Comparison of ENCODE assay signal across 8 mouse cellular contexts in genomic region chr3:88579454-88580117, GRCm38 (mm10). TPM values are rescaled to one million over a fixed set of nuclear protein-coding genes. Genes with fewer than 3 reads are reported as not detected.
DNase-seq lines count a peak whose midpoint lies in the region; ATAC-seq and TF ChIP-seq lines count a peak whose summit lies in the region.

No protein-coding gene starts in this region.

- peaks cover 1% of the 10 kb centered on the region; the same call in 1 of the 2 replicates for H3K4me1 ChIP-seq in bone marrow, adult 2 months (ENCODE audit: control insufficient read depth, insufficient read depth, low read length)
- H3K4me1 ChIP-seq in embryonic facial prominence, embryonic 14.5 days (ENCODE audit: control insufficient read depth, insufficient read depth, low read length) = peaks cover 8% of the 10 kb centered on the region; the same call in 1 of the 2 replicates
- peaks cover 8% of the 10 kb centered on the region for H3K4me1 ChIP-seq in limb, embryonic 12.5 days (replicated peaks)
- peaks cover 6% of the 10 kb centered on the region; the same call in 1 of the 2 replicates for H3K4me1 ChIP-seq in midbrain, embryonic 14.5 days (ENCODE audit: control insufficient read depth, insufficient read depth, low read length)

- peak; percentile 66; the same call in 1 of the 2 replicates for TF ChIP-seq POLR2A in bone marrow, adult 2 months (IDR thresholded peaks at IDR 0.05; ENCODE audit: borderline replicate concordance, control insufficient read depth, low read depth, low read length)

- H3K4me2 ChIP-seq in embryonic facial prominence, embryonic 14.5 days (ENCODE audit: low read depth, low read length) = peak overlapping the region; percentile 60
- peak overlapping the region; percentile 82 for H3K4me2 ChIP-seq in limb, embryonic 12.5 days
- H3K4me2 ChIP-seq in midbrain, embryonic 14.5 days (ENCODE audit: low read length) = peak overlapping the region; percentile 91

- no peaks in the 10 kb centered on the region for H3K9me3 ChIP-seq in embryonic facial prominence, embryonic 14.5 days (ENCODE audit: control insufficient read depth, low read length)
- no peaks in the 10 kb centered on the region for H3K9me3 ChIP-seq in limb, embryonic 12.5 days
- H3K9me3 ChIP-seq in midbrain, embryonic 14.5 days (ENCODE audit: control insufficient read depth, low read length) = no peaks in the 10 kb centered on the region

- no peak for TF ChIP-seq CTCF in bone marrow, adult 2 months (IDR thresholded peaks at IDR 0.05; ENCODE audit: control insufficient read depth, insufficient read depth, low read length)

- peak overlapping the region; percentile 92 for H3K4me3 ChIP-seq in bone marrow, adult 2 months (replicated peaks; ENCODE audit: control insufficient read depth, low read depth, low read length)
- peak overlapping the region; percentile 81 for H3K4me3 ChIP-seq in embryonic facial prominence, embryonic 14.5 days (ENCODE audit: low read depth, low read length)
- peak overlapping the region; percentile 95 for H3K4me3 ChIP-seq in limb, embryonic 12.5 days (replicated peaks)
- H3K4me3 ChIP-seq in midbrain, embryonic 14.5 days (replicated peaks; ENCODE audit: low read depth, low read length) = peak overlapping the region; percentile 83

- under 1% methylated on average over 34 of the region's 34 CpGs for WGBS in bone marrow, adult 2 months
- 1% methylated on average over 33 of the region's 34 CpGs for WGBS in embryonic facial prominence, embryonic 14.5 days
- WGBS in limb, embryonic 12.5 days = under 1% methylated on average over 34 of the region's 34 CpGs
- under 1% methylated on average over 34 of the region's 34 CpGs for WGBS in midbrain, embryonic 14.5 days

- peak overlapping the region; percentile 86 for H3K9ac ChIP-seq in embryonic facial prominence, embryonic 14.5 days (ENCODE audit: low read depth, low read length)
- H3K9ac ChIP-seq in limb, embryonic 12.5 days (replicated peaks) = peak overlapping the region; percentile 88
- H3K9ac ChIP-seq in midbrain, embryonic 14.5 days (replicated peaks; ENCODE audit: low read length) = peak overlapping the region; percentile 84

- no peaks in the 10 kb centered on the region for H3K27me3 ChIP-seq in embryonic facial prominence, embryonic 14.5 days (replicated peaks; ENCODE audit: control insufficient read depth, insufficient read depth, low read length)
- peaks cover 3% of the 10 kb centered on the region; the same call in 1 of the 2 replicates for H3K27me3 ChIP-seq in limb, embryonic 12.5 days
- H3K27me3 ChIP-seq in midbrain, embryonic 14.5 days (ENCODE audit: control insufficient read depth, insufficient read depth, low read length) = no peaks in the 10 kb centered on the region

- peaks cover 36% of the 10 kb centered on the region for H3K36me3 ChIP-seq in embryonic facial prominence, embryonic 14.5 days (ENCODE audit: control insufficient read depth, insufficient read depth, low read length)
- H3K36me3 ChIP-seq in limb, embryonic 12.5 days = peaks cover 39% of the 10 kb centered on the region
- peaks cover 29% of the 10 kb centered on the region for H3K36me3 ChIP-seq in midbrain, embryonic 14.5 days (ENCODE audit: control insufficient read depth, insufficient read depth, low read length)

- peak overlapping the region; percentile 61 for H3K27ac ChIP-seq in bone marrow, adult 2 months (ENCODE audit: control insufficient read depth, insufficient read depth, low read depth, low read length, poor library complexity)
- H3K27ac ChIP-seq in embryonic facial prominence, embryonic 14.5 days (replicated peaks; ENCODE audit: low read depth, low read length) = no peak overlapping the region; the same call in 1 of the 2 replicates
- peak overlapping the region; percentile 69 for H3K27ac ChIP-seq in limb, embryonic 12.5 days
- H3K27ac ChIP-seq in midbrain, embryonic 14.5 days (replicated peaks; ENCODE audit: low read depth, low read length) = no peak overlapping the region; the same call in 1 of the 2 replicates

- peak; percentile 82 for ATAC-seq in embryonic facial prominence, embryonic 14.5 days (ENCODE audit: low read depth)
- ATAC-seq in limb, embryonic 12.5 days (ENCODE audit: insufficient number of reproducible peaks, insufficient read depth, low FRiP score, low TSS enrichment, low read depth) = peak; percentile 36
- ATAC-seq in midbrain, embryonic 14.5 days (ENCODE audit: low FRiP score, low TSS enrichment) = peak; percentile 78

- DNase-seq in A20 (ENCODE audit: low read depth, low spot score) = peak; percentile 90
- DNase-seq in embryonic facial prominence, embryonic 14.5 days (ENCODE audit: low spot score) = peak; percentile 93
- DNase-seq in heart, adult 8-10 months (ENCODE audit: low spot score) = peak; percentile 87
- DNase-seq in kidney, adult 8-10 months = peak; percentile 81 to 84
- peak; percentile 90 for DNase-seq in midbrain, embryonic 14.5 days
- DNase-seq in spleen, adult 18-20 months = peak; percentile 56 to 64

RNA-seq across cellular contexts. Expression of gene Ssr2, which starts 3.9 kb away (rescaled TPM):
- polyA plus RNA-seq in bone marrow, adult 2 months (2011; ENCODE audit: insufficient read depth, insufficient read length, low replicate concordance, missing spikeins) = 46.1 and 84.8 TPM in 2 replicates
- polyA plus RNA-seq in embryonic facial prominence, embryonic 14.5 days (2014; fragmentation: Nextera tagmentation; extraction: Ambion mirVana) = 289 and 337 TPM in 2 replicates
- total RNA-seq in heart, adult 8-10 months (2022) = 10 to 100 TPM; 60.4 to 67.0 (median 64.4) TPM
- polyA plus RNA-seq in limb, embryonic 12.5 days (2016; fragmentation: Nextera tagmentation; extraction: Ambion mirVana) = 184 and 190 TPM in 2 replicates
- 110 and 114 TPM in 2 replicates for polyA plus RNA-seq in midbrain, embryonic 14.5 days (2014; fragmentation: Nextera tagmentation; extraction: Ambion mirVana)

RNA-seq across cellular contexts. Expression of gene Ubqln4, which starts 26.0 kb away (rescaled TPM):
- 20.9 and 25.2 TPM in 2 replicates for polyA plus RNA-seq in bone marrow, adult 2 months (2011; ENCODE audit: insufficient read depth, insufficient read length, low replicate concordance, missing spikeins)
- 46.3 and 50.0 TPM in 2 replicates for polyA plus RNA-seq in embryonic facial prominence, embryonic 14.5 days (2014; fragmentation: Nextera tagmentation; extraction: Ambion mirVana)
- total RNA-seq in heart, adult 8-10 months (2022) = 10 to 100 TPM; 68.8 to 90.5 (median 77.6) TPM
- 62.6 and 67.0 TPM in 2 replicates for polyA plus RNA-seq in limb, embryonic 12.5 days (2016; fragmentation: Nextera tagmentation; extraction: Ambion mirVana)
- 42.4 and 47.8 TPM in 2 replicates for polyA plus RNA-seq in midbrain, embryonic 14.5 days (2014; fragmentation: Nextera tagmentation; extraction: Ambion mirVana)

RNA-seq across cellular contexts. Expression of gene Arhgef2, which starts 26.2 kb away (rescaled TPM):
- 39.3 and 96.1 TPM in 2 replicates for polyA plus RNA-seq in bone marrow, adult 2 months (2011; ENCODE audit: insufficient read depth, insufficient read length, low replicate concordance, missing spikeins)
- 88.0 and 88.7 TPM in 2 replicates for polyA plus RNA-seq in embryonic facial prominence, embryonic 14.5 days (2014; fragmentation: Nextera tagmentation; extraction: Ambion mirVana)
- total RNA-seq in heart, adult 8-10 months (2022) = 10 to 100 TPM; 38.8 to 45.9 (median 41.4) TPM
- 122 and 123 TPM in 2 replicates for polyA plus RNA-seq in limb, embryonic 12.5 days (2016; fragmentation: Nextera tagmentation; extraction: Ambion mirVana)
- polyA plus RNA-seq in midbrain, embryonic 14.5 days (2014; fragmentation: Nextera tagmentation; extraction: Ambion mirVana) = 122 and 134 TPM in 2 replicates

RNA-seq across cellular contexts. Expression of gene Lamtor2, which starts 26.7 kb away (rescaled TPM):
- polyA plus RNA-seq in bone marrow, adult 2 months (2011; ENCODE audit: insufficient read depth, insufficient read length, low replicate concordance, missing spikeins) = 82.9 and 126 TPM in 2 replicates
- polyA plus RNA-seq in embryonic facial prominence, embryonic 14.5 days (2014; fragmentation: Nextera tagmentation; extraction: Ambion mirVana) = 97.9 and 107 TPM in 2 replicates
- total RNA-seq in heart, adult 8-10 months (2022) = 100 to 1,000 TPM; 104 to 116 (median 107) TPM
- polyA plus RNA-seq in limb, embryonic 12.5 days (2016; fragmentation: Nextera tagmentation; extraction: Ambion mirVana) = 134 and 139 TPM in 2 replicates
- polyA plus RNA-seq in midbrain, embryonic 14.5 days (2014; fragmentation: Nextera tagmentation; extraction: Ambion mirVana) = 93.4 and 154 TPM in 2 replicates

RNA-seq across cellular contexts. Expression of gene Rab25, which starts 31.5 kb away (rescaled TPM):
- polyA plus RNA-seq in bone marrow, adult 2 months (2011; ENCODE audit: insufficient read depth, insufficient read length, low replicate concordance, missing spikeins) = 1.4 TPM in 1 of 2 replicates, not detected in the other
- 33.8 and 38.0 TPM in 2 replicates for polyA plus RNA-seq in embryonic facial prominence, embryonic 14.5 days (2014; fragmentation: Nextera tagmentation; extraction: Ambion mirVana)
- not detected for total RNA-seq in heart, adult 8-10 months (2022)
- 2.6 and 3.5 TPM in 2 replicates for polyA plus RNA-seq in limb, embryonic 12.5 days (2016; fragmentation: Nextera tagmentation; extraction: Ambion mirVana)
- polyA plus RNA-seq in midbrain, embryonic 14.5 days (2014; fragmentation: Nextera tagmentation; extraction: Ambion mirVana) = not detected in 2 replicates

Comparison
In these comparisons a context has a peak if more than half of its experiments do, and no peak if none do; other contexts are left out.
1. H3K27ac ChIP-seq: peak in bone marrow, adult 2 months (single experiment) and limb, embryonic 12.5 days (single experiment); none in embryonic facial prominence, embryonic 14.5 days (single experiment) and midbrain, embryonic 14.5 days (single experiment).
2. Peak in every context shown above with its lines, with median percentiles within 50 percentile points of each other: DNase-seq, H3K4me3 ChIP-seq, ATAC-seq, H3K4me2 ChIP-seq and H3K9ac ChIP-seq.